In the genomic region with DNA sequence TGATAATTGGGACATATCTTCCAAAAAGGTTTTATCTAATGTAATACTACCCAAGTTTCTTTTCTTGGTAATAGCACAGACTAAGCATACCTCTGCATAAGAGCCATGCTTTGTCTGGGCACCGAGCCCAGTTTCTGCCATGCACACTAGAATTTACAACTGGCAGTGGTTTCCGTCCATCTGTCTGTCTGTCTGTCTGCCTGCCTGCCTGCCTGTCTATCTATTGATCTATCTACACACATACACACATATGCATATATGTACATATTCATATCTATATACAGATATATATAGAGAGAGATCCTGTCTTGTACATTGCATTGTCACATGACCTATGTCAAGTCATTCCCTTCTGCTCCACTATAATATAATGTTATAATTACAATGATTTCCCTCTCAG, we compare ENCODE assay signal across 12 mouse cellular contexts. TPM values are rescaled to one million over a fixed set of nuclear protein-coding genes. Genes with fewer than 3 reads are reported as not detected.
DNase-seq lines count a peak whose midpoint lies in the region; ATAC-seq lines count a peak whose summit lies in the region.
"Had no signal": no experiment of that assay in that cellular context is flagged by ENCODE, and none has a peak within 500 bp of the region (broad histone marks: within the 10 kb centered on the region; RNA-seq: fewer than 3 reads in every experiment).

No protein-coding gene starts in this region.

- no peaks in the 10 kb centered on the region for H3K4me1 ChIP-seq in heart, embryonic 11.5 days (ENCODE audit: control insufficient read depth, insufficient read depth, low read length)
- H3K4me1 ChIP-seq: intestine, embryonic 15.5 days; liver, embryonic 15.5 days had no signal

- H3K9me3 ChIP-seq in heart, embryonic 11.5 days (replicated peaks; ENCODE audit: control insufficient read depth, low read length), result no peaks in the 10 kb centered on the region
- H3K9me3 ChIP-seq: intestine, embryonic 15.5 days; liver, embryonic 15.5 days had no signal

- DNase-seq in adrenal gland, postnatal 10 days, result peak; percentile 24
- DNase-seq in adrenal gland, postnatal 4 days (ENCODE audit: low spot score in 2 of 2), result no peak
- peak; percentile 44 to 46 for DNase-seq in heart, adult 18-20 months
- DNase-seq in right cerebral cortex, postnatal 4 days, result peak; percentile 50
- no peak for DNase-seq in right cerebral cortex, adult 18-20 months
- DNase-seq in Muller cell, postnatal 12 days (ENCODE audit: inconsistent ontology term), result no peak
- DNase-seq in urinary bladder, postnatal 10 days (ENCODE audit: low spot score), result no peak
- DNase-seq: lung, postnatal 4 days had no signal

- H3K4me3 ChIP-seq in heart, embryonic 11.5 days (ENCODE audit: low read depth, low read length), result no peak overlapping the region
- H3K4me3 ChIP-seq: intestine, embryonic 15.5 days; liver, embryonic 15.5 days had no signal

- no peaks in the 10 kb centered on the region for H3K36me3 ChIP-seq in heart, embryonic 11.5 days (ENCODE audit: control insufficient read depth, insufficient read depth, low read length)
- H3K36me3 ChIP-seq: intestine, embryonic 15.5 days; liver, embryonic 15.5 days had no signal

- no peak overlapping the region for H3K9ac ChIP-seq in heart, embryonic 11.5 days (ENCODE audit: low read depth, low read length)
- H3K9ac ChIP-seq: intestine, embryonic 15.5 days; liver, embryonic 15.5 days had no signal

- H3K27me3 ChIP-seq in heart, embryonic 11.5 days (ENCODE audit: control insufficient read depth, insufficient read depth, low read length), result no peaks in the 10 kb centered on the region
- H3K27me3 ChIP-seq: intestine, embryonic 15.5 days; liver, embryonic 15.5 days had no signal

- H3K4me2 ChIP-seq in heart, embryonic 11.5 days, result no peak overlapping the region
- H3K4me2 ChIP-seq: intestine, embryonic 15.5 days; liver, embryonic 15.5 days had no signal

- WGBS in heart, embryonic 11.5 days (ENCODE audit: insufficient replicate concordance), result 78% methylated on average over 2 of the region's 2 CpGs

- H3K27ac ChIP-seq in heart, embryonic 11.5 days (ENCODE audit: low read depth, low read length), result no peak overlapping the region
- H3K27ac ChIP-seq: intestine, embryonic 15.5 days; liver, embryonic 15.5 days; stomach, postnatal 0 days had no signal

- ATAC-seq in heart, embryonic 11.5 days (replicated peaks; ENCODE audit: insufficient number of reproducible peaks, low FRiP score, low TSS enrichment), result no peak
- ATAC-seq: intestine, embryonic 15.5 days had no signal

RNA-seq across cellular contexts. Expression of a gene that starts 24.3 kb away (rescaled TPM):
- total RNA-seq in adrenal gland, postnatal 10 days (2021), result 10 to 100 TPM; 14.2 to 22.1 TPM
- 10 to 100 TPM; 24.4 to 31.1 TPM for total RNA-seq in adrenal gland, postnatal 4 days (2021)
- total RNA-seq in heart, adult 18-20 months (2021), result 10 to 100 TPM; 26.3 to 30.7 TPM
- polyA plus RNA-seq in heart, embryonic 11.5 days (2014; fragmentation: Nextera tagmentation; extraction: Ambion mirVana), result 9.1 and 9.7 TPM in 2 replicates

Comparison
In these comparisons a context has a peak if more than half of its experiments do, and no peak if none do; other contexts are left out.
1. DNase-seq: peak in adrenal gland, postnatal 10 days (single experiment), heart, adult 18-20 months (2 of 2) and right cerebral cortex, postnatal 4 days (single experiment); none in adrenal gland, postnatal 4 days (0 of 2), right cerebral cortex, adult 18-20 months (single experiment), Muller cell, postnatal 12 days (single experiment) and urinary bladder, postnatal 10 days (single experiment).